Mouse (Mus musculus) cerebellum, postnatal 14 days (tissue): ENCODE measurements at regions not wholly inside any gene's neighbourhood (a gene's known extent, or its start where the extent isn't known, plus 50 kb on each side); places are given as distances from the start of the nearest gene placed in this dataset.
"Not testable (repeated sequence)": the region's sequence is repeated elsewhere in the genome, so short reads cannot be mapped to it uniquely, and the experiment has no call there.

Source experiments
- DNase-seq, 2 experiments: peaks; one replicate each; pipeline ENCODE4 v3.0.0; 2021; ENCODE audit warnings: mixed read lengths in 2 of 2

- DNase-seq, result not testable (repeated sequence)
Observed at GRCm38 (mm10) chr13:13888847-13889246, 65.4 kb upstream of the B3galnt2 start.

- peak; percentile 98 to 99 for DNase-seq
Observed at GRCm38 (mm10) chr13:13889297-13890120, 64.8 kb upstream of the B3galnt2 start.

GRCm38 (mm10) chr13:13902186-13902585 lies 52.1 kb upstream of the B3galnt2 start:
- DNase-seq, result not testable (repeated sequence)
